8 mouse cellular contexts compared by ENCODE assay signal in genomic region chr7:86775617-86776325, GRCm38 (mm10). TPM values are rescaled to one million over a fixed set of nuclear protein-coding genes. Genes with fewer than 3 reads are reported as not detected.
DNase-seq lines count a peak whose midpoint lies in the region; ATAC-seq lines count a peak whose summit lies in the region.

Gene Folh1 (minus strand): TSS chr7:86775943.

- ATAC-seq in intestine, embryonic 14.5 days (replicated peaks; ENCODE audit: low FRiP score, low TSS enrichment, low read depth): no peak
- no peak for ATAC-seq in intestine, embryonic 16.5 days
- ATAC-seq in heart, embryonic 16.5 days (replicated peaks; ENCODE audit: extremely low read depth, insufficient read depth, low FRiP score): no peak
- ATAC-seq in midbrain, embryonic 16.5 days: peak; percentile 68

- H3K36me3 ChIP-seq in intestine, embryonic 14.5 days (ENCODE audit: control insufficient read depth, insufficient read depth, low read length): no peaks in the 10 kb centered on the region
- no peaks in the 10 kb centered on the region for H3K36me3 ChIP-seq in intestine, embryonic 16.5 days (ENCODE audit: control insufficient read depth, insufficient read depth, low read length)
- H3K36me3 ChIP-seq in heart, embryonic 16.5 days (ENCODE audit: control insufficient read depth, insufficient read depth): no peaks in the 10 kb centered on the region
- no peaks in the 10 kb centered on the region for H3K36me3 ChIP-seq in midbrain, embryonic 16.5 days (ENCODE audit: control insufficient read depth, insufficient read depth, low read length)

- no peak within 1 kb of the TSS for H3K9ac ChIP-seq in intestine, embryonic 14.5 days (ENCODE audit: low read length)
- H3K9ac ChIP-seq in intestine, embryonic 16.5 days (ENCODE audit: low read depth, low read length): no peak within 1 kb of the TSS
- no peak within 1 kb of the TSS for H3K9ac ChIP-seq in heart, embryonic 16.5 days (ENCODE audit: low read length)
- no peak within 1 kb of the TSS for H3K9ac ChIP-seq in midbrain, embryonic 16.5 days (ENCODE audit: low read depth, low read length)

- H3K27me3 ChIP-seq in intestine, embryonic 14.5 days (replicated peaks; ENCODE audit: control insufficient read depth, insufficient read depth, low read length): no peaks in the 10 kb centered on the region
- H3K27me3 ChIP-seq in intestine, embryonic 16.5 days (replicated peaks; ENCODE audit: control insufficient read depth, insufficient read depth, low read length): no peaks in the 10 kb centered on the region
- no peaks in the 10 kb centered on the region for H3K27me3 ChIP-seq in heart, embryonic 16.5 days (ENCODE audit: control insufficient read depth, insufficient read depth, low read length)
- no peaks in the 10 kb centered on the region for H3K27me3 ChIP-seq in midbrain, embryonic 16.5 days (ENCODE audit: control insufficient read depth, insufficient read depth, low read depth, low read length)

- WGBS in intestine, embryonic 14.5 days: 5% methylated on average over 11 of the region's 11 CpGs
- 8% methylated on average over 11 of the region's 11 CpGs for WGBS in intestine, embryonic 16.5 days
- 6% methylated on average over 11 of the region's 11 CpGs for WGBS in heart, embryonic 16.5 days
- 2% methylated on average over 11 of the region's 11 CpGs for WGBS in midbrain, embryonic 16.5 days

- no peaks in the 10 kb centered on the region for H3K9me3 ChIP-seq in intestine, embryonic 14.5 days (ENCODE audit: control insufficient read depth, low read length)
- H3K9me3 ChIP-seq in intestine, embryonic 16.5 days (ENCODE audit: control insufficient read depth, low read length): no peaks in the 10 kb centered on the region
- no peaks in the 10 kb centered on the region for H3K9me3 ChIP-seq in heart, embryonic 16.5 days (replicated peaks; ENCODE audit: control insufficient read depth, low read length)
- no peaks in the 10 kb centered on the region for H3K9me3 ChIP-seq in midbrain, embryonic 16.5 days (replicated peaks; ENCODE audit: control insufficient read depth, low read length, poor library complexity, severe bottlenecking)

- DNase-seq in intestine, embryonic 14.5 days (ENCODE audit: low spot score): no peak
- peak; percentile 49 for DNase-seq in embryo, embryonic 10 days (ENCODE audit: low spot score)
- DNase-seq in layer of hippocampus, adult 9-11 months: peak; percentile 16
- no peak for DNase-seq in spleen, adult 12 weeks (ENCODE audit: low spot score)
- DNase-seq in ovary, postnatal 10 days (ENCODE audit: low spot score): no peak

- H3K4me3 ChIP-seq in intestine, embryonic 14.5 days (ENCODE audit: low read depth, low read length): no peak within 1 kb of the TSS
- H3K4me3 ChIP-seq in intestine, embryonic 16.5 days (ENCODE audit: low read length): no peak within 1 kb of the TSS
- H3K4me3 ChIP-seq in heart, embryonic 16.5 days (ENCODE audit: low read length): peak within 1 kb of the TSS; percentile 29
- peak within 1 kb of the TSS; percentile 25 for H3K4me3 ChIP-seq in midbrain, embryonic 16.5 days (ENCODE audit: low read depth, low read length)

- peak within 1 kb of the TSS; percentile 27 for H3K4me2 ChIP-seq in intestine, embryonic 14.5 days (ENCODE audit: low read length)
- H3K4me2 ChIP-seq in intestine, embryonic 16.5 days (ENCODE audit: low read depth, low read length): no peak within 1 kb of the TSS
- H3K4me2 ChIP-seq in heart, embryonic 16.5 days (ENCODE audit: low read depth, low read length): peak within 1 kb of the TSS; percentile 55
- H3K4me2 ChIP-seq in midbrain, embryonic 16.5 days (ENCODE audit: low read length): peak within 1 kb of the TSS; percentile 60

- no peaks in the 10 kb centered on the region for H3K4me1 ChIP-seq in intestine, embryonic 14.5 days (replicated peaks; ENCODE audit: control insufficient read depth, insufficient read depth, low read length)
- H3K4me1 ChIP-seq in intestine, embryonic 16.5 days (ENCODE audit: control insufficient read depth, insufficient read depth, low read length): no peaks in the 10 kb centered on the region
- H3K4me1 ChIP-seq in heart, embryonic 16.5 days (ENCODE audit: control insufficient read depth, insufficient read depth, low read length): no peaks in the 10 kb centered on the region
- H3K4me1 ChIP-seq in midbrain, embryonic 16.5 days (ENCODE audit: control insufficient read depth, insufficient read depth, low read length): peaks cover 5% of the 10 kb centered on the region

- no peak within 1 kb of the TSS for H3K27ac ChIP-seq in intestine, embryonic 14.5 days (ENCODE audit: low read depth)
- no peak within 1 kb of the TSS for H3K27ac ChIP-seq in intestine, embryonic 16.5 days (ENCODE audit: low read length)
- no peak within 1 kb of the TSS for H3K27ac ChIP-seq in heart, embryonic 16.5 days (ENCODE audit: low read length)
- no peak within 1 kb of the TSS for H3K27ac ChIP-seq in midbrain, embryonic 16.5 days (ENCODE audit: low read length)

RNA-seq across cellular contexts. Expression of gene Folh1, which starts in this region (rescaled TPM):
- not detected in 2 replicates for polyA plus RNA-seq in intestine, embryonic 14.5 days (2014; fragmentation: Nextera tagmentation; extraction: Ambion mirVana)
- polyA plus RNA-seq in intestine, embryonic 16.5 days (2015; fragmentation: Nextera tagmentation; extraction: Ambion mirVana): 0.06 TPM in 1 of 2 replicates, not detected in the other
- polyA plus RNA-seq in heart, embryonic 16.5 days (2015; fragmentation: Nextera tagmentation; extraction: Ambion mirVana): 0.28 and 0.62 TPM in 2 replicates
- 0.62 and 0.87 TPM in 2 replicates for polyA plus RNA-seq in midbrain, embryonic 16.5 days (2015; fragmentation: Nextera tagmentation; extraction: Ambion mirVana)

Comparison
In these comparisons a context has a peak if more than half of its experiments do, and no peak if none do; other contexts are left out.
1. Peak in ATAC-seq, H3K4me3 ChIP-seq and H3K4me2 ChIP-seq in midbrain, embryonic 16.5 days; RNA of the gene not detected or under 1 TPM.
2. DNase-seq: peak in embryo, embryonic 10 days (single experiment) and layer of hippocampus, adult 9-11 months (single experiment); none in intestine, embryonic 14.5 days (single experiment), spleen, adult 12 weeks (single experiment) and ovary, postnatal 10 days (single experiment).